Mouse (Mus musculus) layer of hippocampus, adult 9-10 months (tissue): ENCODE results near the gene Gm20388.
A peak's percentile ranks its signal among the peaks of the same experiment; 100 is the strongest.
"Not testable (repeated sequence)": the region's sequence is repeated elsewhere in the genome, so short reads cannot be mapped to it uniquely, and the experiment has no call there.

Experiments
- DNase-seq: peaks from one replicate; pipeline ENCODE4 v3.0.0; 2022; ENCODE audit warnings: low spot score

The Gm20388 gene

DNA sequence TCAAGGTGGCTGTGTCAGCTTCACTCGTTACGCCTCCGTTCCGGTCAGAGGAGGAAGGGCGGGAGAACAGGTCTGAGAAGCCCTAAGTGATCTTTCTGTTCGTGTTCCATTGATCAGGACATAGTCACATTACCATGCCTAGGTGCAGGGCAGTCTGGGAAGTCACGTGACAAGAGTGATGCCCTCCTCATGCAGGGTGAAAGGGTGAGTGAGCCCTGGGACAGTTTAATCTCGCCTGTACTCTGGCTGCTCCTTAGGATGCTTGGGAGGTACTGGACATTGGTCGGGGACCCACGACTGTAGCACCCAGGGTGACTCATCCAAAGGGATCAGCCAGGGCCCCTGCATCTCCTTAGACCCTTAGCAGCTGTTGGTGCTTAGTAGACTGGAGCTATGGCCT is 3535.3 kb downstream of the Gm20388 start:
- DNase-seq = no peak

DNA sequence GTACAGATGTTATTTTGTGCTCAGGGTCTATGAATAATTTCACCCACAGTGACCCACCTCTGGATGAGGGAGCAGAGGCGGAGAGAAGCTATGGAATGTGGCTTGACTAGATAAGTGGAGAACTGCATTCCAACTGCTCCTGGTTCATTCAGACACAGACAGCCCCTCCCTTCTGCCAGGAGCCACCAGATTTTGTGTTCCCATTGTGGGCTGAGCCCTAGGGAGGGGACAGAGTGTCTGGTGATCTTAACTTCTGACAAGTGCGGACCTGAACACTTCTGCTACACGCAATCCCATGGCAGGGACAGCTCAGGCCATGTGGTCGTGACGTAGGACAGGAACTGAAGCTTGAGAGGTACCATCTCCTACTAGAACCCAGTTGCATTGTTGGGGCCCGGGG is 3536.2 kb downstream of the Gm20388 start:
- DNase-seq = no peak

DNA sequence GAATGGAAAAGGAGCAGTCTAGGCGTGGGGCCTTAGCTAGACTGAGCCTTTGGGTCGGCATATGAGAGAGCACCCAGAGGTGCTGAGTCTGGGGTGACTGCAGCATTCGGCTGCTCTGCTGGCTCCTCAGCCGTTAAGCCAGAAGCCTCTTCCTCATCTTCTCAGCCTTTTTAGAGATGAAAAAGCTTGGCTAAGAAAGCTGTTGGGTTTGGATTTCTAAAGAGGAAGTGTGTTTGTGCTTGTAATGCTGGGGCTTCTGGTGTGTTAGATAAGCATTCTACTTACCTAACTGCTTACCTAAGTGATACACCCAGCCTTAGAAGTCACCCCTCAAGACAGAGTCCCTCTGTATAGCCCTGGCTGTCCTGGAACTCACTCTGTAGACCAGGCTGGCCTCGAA is 3540.1 kb downstream of the Gm20388 start:
- DNase-seq = no peak

DNA sequence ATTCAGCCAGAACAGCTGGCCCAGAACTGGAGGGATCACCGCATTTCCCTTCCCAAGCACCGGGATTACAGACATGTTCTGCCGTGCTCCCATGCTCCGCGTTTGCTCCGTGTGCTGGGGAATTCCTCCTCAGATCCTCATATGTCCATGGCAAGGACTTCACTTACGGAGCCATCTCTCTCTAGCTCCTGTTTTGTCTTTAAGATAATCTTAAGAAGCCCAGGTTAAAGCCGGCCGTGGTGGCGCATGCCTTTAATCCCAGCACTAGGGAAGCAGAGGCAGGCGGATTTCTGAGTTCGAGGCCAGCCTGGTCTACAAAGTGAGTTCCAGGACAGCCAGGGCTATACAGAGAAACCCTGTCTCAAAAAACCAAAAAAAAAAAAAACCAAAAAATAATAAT is 3541.1 kb downstream of the Gm20388 start:
- DNase-seq = not testable (repeated sequence)

DNA sequence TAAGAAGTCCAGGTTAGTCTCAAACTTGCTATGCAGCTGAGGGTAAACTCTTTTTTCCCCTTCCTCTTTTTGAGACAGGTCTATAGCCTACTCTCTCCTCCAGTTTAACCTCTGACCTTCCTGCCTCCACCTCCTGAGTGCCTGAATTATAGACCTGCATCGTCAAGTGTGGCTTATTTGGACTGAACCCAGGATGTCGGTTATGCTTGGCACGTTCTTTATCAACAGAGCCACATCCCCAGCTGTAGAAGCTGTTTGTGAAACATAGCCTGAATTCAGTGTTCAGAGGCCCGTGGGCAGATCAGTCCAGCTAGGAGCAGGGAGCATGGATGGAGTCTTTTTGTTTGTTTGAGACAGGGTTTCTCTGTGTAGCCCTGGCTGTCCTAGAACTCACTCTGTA is 3541.5 kb downstream of the Gm20388 start:
- DNase-seq = no peak

DNA sequence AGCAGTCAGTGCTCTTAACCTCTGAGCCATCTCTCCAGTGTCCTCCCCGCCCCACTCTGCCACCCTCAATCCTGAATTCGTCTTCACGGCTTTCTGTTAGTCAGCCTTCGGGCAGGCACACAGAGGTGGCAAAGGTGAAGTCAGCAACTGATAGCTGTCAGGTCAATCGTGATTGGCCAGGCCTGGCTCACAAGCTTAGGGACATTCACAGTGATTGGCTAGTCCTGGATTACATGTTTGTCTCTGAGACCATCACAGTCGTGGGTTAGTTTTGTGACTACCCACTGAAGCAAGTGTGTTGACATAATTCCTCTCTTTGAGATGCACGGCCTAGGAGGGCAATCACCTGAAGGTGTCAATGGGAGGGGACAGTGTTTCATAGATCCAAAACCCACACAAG is 3542.7 kb downstream of the Gm20388 start:
- no peak for DNase-seq

DNA sequence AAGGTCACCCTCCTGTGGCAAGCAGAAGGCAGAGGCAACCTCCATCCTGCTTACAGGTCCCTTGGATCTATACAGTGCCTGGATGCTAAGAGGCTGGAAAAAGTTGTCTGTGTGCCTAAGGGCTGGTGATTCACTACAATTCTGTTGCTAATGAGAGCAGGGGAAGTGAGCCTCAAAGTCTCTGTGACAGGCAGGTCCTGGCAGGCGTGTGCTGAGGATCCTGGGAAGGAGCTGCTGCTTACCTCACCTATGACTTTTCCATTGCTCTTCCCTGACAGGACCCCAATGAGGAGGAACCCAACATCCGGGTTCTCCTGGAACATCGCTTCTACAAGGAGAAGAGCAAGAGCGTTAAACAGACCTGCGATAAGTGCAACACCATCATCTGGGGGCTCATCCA is 3543.3 kb downstream of the Gm20388 start:
- DNase-seq = no peak

DNA sequence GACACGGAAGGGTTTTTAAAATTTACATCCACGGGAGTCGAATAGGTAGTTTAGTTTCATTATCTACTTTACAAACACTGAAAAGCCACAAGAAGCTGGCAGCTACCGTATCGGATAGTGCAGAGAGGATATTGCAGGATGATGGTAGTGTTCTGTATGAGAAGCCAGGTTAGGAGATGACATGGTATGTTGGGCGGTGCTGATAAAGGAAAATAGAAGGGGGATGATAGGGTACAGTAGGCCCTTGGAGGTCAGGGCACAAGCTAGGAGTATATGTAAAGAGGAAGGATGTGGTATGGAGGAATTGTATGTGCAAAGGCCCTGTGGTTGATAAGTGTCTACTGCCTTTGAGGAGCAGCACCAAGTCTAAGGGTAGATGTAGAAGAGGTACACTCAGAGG is 3543.9 kb downstream of the Gm20388 start:
- no peak for DNase-seq

DNA sequence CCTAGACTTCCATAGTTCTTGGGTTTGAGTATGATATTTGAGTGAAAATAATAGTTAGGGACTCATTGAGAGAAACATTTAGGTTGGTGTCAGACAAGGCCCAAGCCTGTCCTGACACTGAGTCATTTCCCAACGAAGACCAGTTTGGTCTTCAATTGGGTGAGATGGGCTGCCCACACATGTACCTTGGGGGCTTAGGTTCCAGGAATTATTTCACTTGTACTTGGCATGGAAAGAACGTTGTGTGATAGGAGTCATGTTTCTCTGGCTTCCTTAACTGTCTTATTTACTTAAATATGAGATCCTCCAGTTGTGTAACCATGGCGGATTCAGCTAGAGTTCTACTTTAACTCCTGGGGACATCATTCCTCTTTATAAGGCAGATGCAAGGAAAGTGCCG is 3553.0 kb downstream of the Gm20388 start:
- DNase-seq = no peak

DNA sequence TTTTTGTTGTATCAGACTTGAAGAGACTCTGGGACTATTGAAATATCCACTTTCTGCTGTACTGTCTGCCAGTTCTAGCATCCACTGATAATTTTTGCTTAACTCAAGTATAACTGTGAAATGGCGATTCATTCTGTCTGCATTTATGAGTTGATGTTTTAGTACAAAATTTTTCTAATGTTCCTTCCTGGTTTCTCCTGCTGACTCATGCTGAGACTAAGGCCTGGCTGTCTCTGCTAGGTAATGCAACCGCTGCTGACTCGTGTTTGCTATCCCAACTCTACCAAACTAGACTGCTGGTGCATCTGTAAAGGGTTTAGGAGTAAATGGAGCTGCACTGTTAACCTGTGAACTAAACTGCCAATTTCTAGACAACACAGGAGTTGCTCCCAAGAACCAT is 3556.8 kb downstream of the Gm20388 start:
- DNase-seq = no peak

DNA sequence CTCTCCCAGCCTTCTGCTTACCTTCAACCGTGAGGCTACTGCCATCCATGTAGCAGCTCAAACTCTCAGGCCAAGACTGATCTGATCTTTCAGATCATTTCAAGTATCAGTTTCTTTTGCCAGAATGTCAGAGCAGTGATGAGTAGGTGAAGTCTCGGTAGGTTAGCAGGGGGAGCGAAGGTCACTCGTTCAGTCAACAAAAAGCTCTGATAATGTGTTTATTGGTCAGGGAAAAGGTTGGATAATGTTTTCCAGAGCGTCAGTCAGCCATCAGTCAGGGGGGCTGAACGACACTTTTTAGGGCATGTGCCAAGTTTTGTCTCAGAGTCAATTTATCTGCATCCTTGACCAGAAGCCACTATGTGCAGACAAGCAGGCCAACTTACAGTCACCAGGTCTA is 3562.3 kb downstream of the Gm20388 start:
- DNase-seq = not testable (repeated sequence)

DNA sequence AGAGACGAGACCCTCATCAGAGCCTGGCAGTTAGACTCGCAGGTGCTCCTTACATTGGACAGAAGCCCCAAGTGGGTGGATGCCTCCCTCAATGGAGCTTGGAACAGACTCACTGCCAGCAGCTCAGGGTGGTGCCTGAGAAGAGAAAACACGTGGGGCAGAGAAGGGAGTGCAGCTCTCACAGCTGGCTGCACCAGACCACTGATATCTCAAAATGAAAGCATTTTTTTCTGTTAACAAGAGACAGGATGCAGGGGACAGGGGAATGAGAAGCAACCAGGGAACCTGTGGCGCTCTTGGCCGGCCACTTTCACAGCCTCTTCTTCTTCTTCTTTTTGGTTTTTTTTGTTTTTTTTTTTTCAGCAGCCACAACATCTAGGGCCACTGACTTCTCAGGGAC is 3563.9 kb downstream of the Gm20388 start:
- DNase-seq = not testable (repeated sequence)

DNA sequence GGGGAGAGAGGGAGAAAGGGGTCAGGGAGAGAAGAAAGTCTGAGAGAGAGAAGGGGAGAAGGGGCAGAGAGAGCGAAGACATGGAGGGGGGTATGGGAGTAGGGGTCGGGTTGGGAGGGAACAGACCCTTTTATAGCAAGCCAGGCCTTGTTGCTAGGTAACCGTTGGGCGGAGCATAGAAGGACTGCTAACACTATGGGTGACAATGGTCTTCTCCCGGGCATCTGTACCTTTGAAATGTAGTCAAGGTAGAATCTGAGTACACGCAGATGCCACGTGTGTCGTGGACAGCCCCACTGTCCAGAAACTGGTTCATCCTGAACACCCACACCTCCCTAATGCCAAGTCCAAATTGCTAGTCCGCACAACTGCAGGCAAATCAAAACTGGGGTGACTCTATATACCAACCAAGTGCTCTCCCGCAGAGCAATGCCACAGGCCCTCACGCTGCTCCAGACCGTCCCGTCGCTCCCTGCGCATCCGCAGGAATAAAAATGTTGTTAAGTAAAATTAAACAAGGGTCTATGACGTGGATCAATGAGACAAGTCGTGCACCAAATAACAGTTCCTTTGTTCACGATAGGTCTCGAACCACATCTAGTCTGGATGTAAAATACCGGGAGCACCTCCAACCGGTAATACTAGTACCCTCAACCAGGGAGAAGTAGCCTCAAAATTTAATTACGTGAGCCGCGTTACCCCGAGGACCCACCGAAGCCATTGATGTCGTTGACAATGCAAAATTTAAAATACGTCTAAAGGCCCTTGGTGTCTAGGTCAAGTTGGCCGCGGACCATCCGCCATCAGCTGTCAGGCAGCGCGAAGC is 3566.5 kb downstream of the Gm20388 start:
- no peak for DNase-seq

DNA sequence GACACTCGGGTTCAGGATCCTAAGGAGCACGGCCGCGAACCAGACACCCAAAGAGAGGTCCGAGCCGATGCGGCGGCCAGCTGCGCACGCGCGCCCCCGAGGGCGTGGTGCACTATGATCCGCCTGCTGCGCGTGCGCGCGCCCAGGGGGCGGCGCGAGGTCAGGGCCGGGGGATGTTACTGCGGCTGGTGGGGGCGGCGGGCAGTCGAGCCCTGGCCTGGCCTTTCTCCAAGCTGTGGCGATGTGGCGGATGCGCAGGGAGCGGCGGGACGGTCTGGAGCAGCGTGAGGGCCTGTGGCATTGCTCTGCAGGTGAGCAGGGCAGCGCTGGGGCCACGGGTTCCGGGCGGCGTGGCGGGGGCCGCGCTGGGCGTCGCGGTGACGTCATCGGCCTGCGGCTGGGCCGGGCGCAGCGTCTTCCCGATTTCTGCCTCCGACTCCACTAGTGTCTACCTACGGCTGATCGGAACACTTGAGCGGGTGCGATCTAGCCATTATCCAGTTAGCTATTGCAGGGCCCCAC is 3567.2 kb downstream of the Gm20388 start, which contains the start of gene Afg3l1:
Afg3l1 (plus strand) TSS at position 167 of the 522 bp plus-strand sequence.
- DNase-seq = peak; percentile 84

DNA sequence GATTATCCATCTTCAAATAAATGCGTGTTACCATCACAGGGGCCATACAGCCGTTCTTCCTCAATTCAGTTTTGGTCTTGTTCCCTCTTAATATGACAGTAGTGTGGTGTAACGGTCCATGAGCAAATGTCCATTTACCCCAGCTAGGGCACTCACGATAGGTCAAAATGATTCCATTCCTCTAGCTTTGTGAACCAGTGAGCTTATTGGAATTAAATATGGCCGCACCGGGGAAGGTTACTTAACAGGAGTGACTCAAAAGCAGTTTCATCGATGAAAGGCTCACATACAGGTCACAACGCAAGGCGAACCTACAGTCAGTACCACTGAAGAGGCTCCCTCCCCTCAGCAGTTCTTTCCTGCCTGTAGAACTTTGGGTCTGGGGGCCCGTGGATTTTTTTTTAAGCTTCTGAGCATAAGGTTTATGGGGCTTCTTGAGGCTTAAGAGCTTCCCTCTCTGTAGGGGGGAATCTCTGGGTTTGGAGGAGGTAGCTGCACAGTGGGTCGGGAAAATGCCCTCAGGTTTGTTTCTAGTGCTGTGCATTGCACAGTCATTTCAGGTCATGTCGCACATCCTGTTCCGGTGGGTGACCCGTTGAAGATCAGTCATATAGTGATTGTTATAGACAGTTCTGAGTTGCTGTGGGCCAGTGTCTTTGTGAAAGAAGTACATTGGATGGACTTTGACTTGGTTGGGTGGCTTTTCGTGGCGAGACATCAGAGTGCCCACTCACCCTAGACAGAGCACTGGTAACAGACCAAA is 3568.0 kb downstream of the Gm20388 start:
- DNase-seq = no peak

DNA sequence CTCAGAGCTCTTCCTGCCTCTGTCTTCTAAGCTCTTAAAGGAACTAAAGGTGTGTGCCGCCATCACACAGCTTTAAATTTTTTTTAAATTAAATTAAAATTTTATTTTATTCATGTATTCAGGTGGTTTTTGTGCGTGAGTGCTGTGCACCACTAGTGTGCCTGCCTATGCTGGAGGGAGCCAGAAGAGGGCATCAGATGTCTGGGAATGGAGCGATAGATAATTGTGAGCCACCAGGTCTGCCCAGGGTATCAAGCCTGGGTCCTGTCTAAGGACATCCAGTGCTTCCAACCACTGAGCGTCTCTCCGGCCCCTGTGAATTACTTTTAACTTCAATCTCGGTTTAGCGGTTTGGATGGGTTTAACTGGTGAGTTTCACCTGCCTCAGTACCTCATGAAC is 3572.0 kb downstream of the Gm20388 start:
- DNase-seq = no peak

DNA sequence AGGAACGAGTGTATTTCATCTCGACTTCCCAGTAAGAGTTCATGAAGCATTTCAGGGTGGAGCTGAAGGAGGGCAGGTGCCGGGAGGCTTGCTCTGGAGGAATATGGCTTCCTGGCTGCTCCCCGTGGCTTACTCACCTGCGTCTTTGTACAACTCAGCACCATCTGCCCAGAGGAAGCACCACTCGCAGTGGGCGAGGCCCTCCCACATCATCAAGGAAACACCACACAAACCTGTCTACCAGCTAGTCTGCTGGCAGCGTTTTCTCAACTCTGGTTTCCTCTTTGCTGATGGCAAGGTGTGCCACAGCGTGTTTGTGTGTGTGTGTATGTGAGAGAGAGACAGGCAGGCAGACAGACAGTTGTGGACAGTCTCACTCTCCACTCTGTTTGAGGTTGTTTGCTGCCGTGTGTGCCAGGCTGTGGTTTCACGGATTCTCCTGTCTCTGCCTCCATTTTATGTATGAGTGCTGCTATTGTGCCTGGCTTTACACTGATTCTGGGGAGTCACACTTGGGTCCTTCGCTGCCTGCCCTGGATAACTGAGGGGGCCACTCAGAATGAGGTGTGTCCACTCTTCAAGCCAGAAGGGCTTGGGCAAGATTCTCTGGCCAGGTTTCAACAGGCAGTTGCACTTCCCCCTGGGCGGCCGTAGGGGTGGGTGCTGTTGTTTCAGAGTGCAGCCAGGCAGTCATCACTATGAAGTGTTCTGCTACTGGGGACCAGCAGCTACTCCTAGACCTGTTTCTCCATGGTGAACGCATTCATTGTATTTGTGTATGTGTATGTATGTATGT is 3580.8 kb downstream of the Gm20388 start:
- no peak for DNase-seq

DNA sequence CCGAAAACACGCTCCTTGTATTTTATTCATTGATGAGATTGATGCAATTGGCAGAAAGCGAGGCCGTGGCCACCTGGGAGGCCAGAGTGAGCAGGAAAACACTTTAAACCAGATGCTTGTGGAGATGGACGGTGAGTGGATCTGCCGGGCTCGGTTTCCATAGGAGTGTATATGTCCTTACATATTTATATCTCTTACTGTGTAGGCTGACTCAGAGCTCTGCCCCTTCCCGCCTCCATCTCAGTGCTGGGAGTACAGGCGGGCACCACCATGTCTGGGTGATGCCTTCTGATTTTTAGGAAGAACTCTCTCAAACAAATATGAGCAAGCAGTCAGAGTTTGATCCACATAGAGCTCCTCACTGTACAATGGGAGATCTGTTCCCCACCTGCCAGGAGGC is 3582.3 kb downstream of the Gm20388 start:
- DNase-seq = no peak

DNA sequence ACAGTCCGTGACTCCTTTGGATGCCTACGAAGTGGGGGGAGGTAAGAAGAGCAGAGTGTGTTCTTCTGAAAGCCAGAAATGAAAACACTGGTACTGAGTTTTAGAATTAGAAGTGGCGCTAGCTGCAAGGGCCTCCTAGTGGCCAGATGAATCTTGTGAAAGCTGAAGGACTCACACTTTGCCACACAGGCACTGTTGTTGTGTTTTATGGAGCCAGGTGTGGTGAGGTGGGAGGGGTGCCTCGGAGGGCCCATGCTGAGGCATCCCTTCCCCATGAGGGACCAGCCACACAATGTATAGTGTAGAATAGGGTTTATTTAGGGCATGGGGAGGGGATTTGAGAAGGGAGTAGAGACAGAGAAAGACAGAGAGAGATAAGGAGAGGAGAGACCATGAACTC is 3587.1 kb downstream of the Gm20388 start:
- no peak for DNase-seq

DNA sequence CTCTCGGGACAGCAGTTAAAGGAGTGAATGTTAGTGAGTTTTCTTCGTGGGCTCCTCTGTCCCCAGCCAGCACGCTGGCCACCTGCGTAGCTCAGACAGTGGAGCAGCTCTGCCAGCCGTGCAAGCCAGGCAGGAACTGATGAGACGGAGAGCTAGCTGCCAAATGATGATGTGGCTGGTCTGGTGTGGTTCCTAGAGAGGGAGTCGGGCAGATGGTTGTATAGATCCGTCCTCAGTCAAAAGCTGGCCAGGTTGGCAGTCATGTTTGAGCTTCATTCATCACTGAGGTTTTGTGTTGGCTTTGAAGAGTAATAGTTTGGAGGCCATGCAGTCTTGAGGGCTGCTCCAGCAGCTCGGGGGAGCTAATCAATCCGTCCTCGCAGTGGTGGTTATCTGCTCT is 3588.3 kb downstream of the Gm20388 start:
- DNase-seq = no peak

DNA sequence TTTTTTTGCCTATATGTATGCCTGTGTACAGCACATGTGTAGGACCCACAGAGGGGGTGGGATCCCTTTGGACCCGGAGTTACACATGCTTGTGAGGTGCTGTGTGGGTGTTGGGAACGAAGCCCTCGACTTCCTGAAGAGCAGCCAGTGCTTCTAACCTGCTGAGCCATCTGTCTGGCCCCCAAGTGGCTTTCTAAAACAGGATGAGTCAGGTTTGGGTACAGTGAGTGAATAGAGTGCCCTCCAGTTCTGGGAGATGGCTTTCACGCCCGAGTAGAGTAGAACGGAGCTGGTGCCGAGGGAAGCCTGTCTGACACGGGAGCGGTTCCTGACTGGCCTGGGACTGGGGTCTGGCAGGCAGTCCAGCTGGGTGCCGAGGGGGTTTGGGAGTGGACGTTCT is 3588.9 kb downstream of the Gm20388 start:
- DNase-seq = no peak

DNA sequence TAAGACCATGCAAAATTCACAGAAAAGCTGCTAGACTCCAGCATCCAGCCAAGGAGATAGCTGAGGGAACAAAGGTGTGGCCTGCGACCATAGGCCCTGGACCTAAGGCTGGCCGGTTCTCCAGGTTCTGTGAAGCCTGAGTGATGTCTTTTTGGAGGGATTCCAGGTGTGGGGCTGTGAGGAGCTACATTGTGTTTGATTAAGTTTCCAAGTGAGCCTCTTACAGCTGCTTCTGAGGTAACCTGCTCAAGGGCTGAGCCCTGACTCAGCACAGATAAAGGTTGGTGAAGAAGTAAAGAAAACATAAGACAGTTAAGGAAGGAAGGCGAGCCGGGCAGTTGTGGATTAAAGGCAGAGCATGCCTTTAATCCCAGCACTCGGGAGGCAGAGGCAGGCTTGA is 3591.6 kb downstream of the Gm20388 start:
- no peak for DNase-seq
